Mouse (Mus musculus) ES-E14 (cell line): ENCODE data around the gene Xpnpep2.

Source experiments
- CHD2 ChIP-seq: IDR thresholded peaks from 2 replicates; pipeline ENCODE4 v1.6.1; 2014; ENCODE audit warnings: mild to moderate bottlenecking, low read depth, low read length, inconsistent platforms
- HCFC1 ChIP-seq: IDR thresholded peaks from 2 replicates; pipeline ENCODE4 v1.6.1; 2012; ENCODE audit warnings: low read length, inconsistent platforms, borderline replicate concordance; ENCODE audit not compliant: insufficient read depth
- MAFK ChIP-seq: IDR thresholded peaks from 2 replicates; pipeline ENCODE4 v1.6.1; 2014; ENCODE audit warnings: mild to moderate bottlenecking, low read depth, low read length, inconsistent platforms; ENCODE audit not compliant: insufficient read depth
- ZC3H11A ChIP-seq: IDR thresholded peaks from 2 replicates; pipeline ENCODE4 v1.6.1; 2012; ENCODE audit warnings: low read depth, mild to moderate bottlenecking, inconsistent platforms, low read length, borderline replicate concordance
- ZNF384 ChIP-seq: IDR thresholded peaks from 2 replicates; pipeline ENCODE4 v1.6.1; 2012; ENCODE audit warnings: low read depth, low read length, inconsistent platforms

- TF ChIP-seq ZNF384 (no peak), HCFC1 (no peak), CHD2 (no peak), MAFK (no peak), ZC3H11A (no peak)
These were observed 2.3 kb upstream of the Xpnpep2 start for GRCm38 (mm10) chrX:48106226-48106625.
